Mouse (Mus musculus): Measurements from ENCODE around the gene Tgfa.

GRCm38 (mm10) chr6:86255899-86256298, 60.9 kb downstream of the Tgfa start:
- TF ChIP-seq POLR2A (IDR thresholded peaks at IDR 0.05; ENCODE audit: borderline replicate concordance, extremely low read depth, insufficient read depth, insufficient read length, poor library complexity, severe bottlenecking) = no peak
- no peak for TF ChIP-seq CTCF (IDR thresholded peaks at IDR 0.05; ENCODE audit: borderline replicate concordance, extremely low read depth, insufficient read depth, insufficient read length)
